18 mouse cellular contexts compared by ENCODE assay signal in genomic region chr2:72546476-72546875, GRCm38 (mm10).
DNase-seq lines count a peak whose midpoint lies in the region; ATAC-seq and TF ChIP-seq lines count a peak whose summit lies in the region.
"Had no signal": no experiment of that assay in that cellular context is flagged by ENCODE, and none has a peak within 500 bp of the region (broad histone marks: within the 10 kb centered on the region; RNA-seq: fewer than 3 reads in every experiment).

No protein-coding gene starts in this region.

- no peak overlapping the region for H3K9ac ChIP-seq in heart, embryonic 14.5 days (ENCODE audit: low read length)
- H3K9ac ChIP-seq in lung, embryonic 16.5 days (ENCODE audit: low read length) = no peak overlapping the region
- H3K9ac ChIP-seq: hindbrain, embryonic 12.5 days; liver, embryonic 13.5 days; midbrain, embryonic 13.5 days had no signal

- WGBS in heart, embryonic 14.5 days = 59% methylated on average over 5 of the region's 5 CpGs
- WGBS in lung, embryonic 16.5 days = 45% methylated on average over 5 of the region's 5 CpGs
- 29% methylated on average over 5 of the region's 5 CpGs for WGBS in lung, adult 2 months
- WGBS in forebrain, embryonic 10.5 days = 92% methylated on average over 5 of the region's 5 CpGs

- H3K9me3 ChIP-seq in heart, embryonic 14.5 days (ENCODE audit: control insufficient read depth, low read length) = no peaks in the 10 kb centered on the region
- H3K9me3 ChIP-seq in lung, embryonic 16.5 days (ENCODE audit: control insufficient read depth, low read length) = no peaks in the 10 kb centered on the region
- no peaks in the 10 kb centered on the region for H3K9me3 ChIP-seq in forebrain, embryonic 10.5 days
- H3K9me3 ChIP-seq: hindbrain, embryonic 12.5 days; liver, embryonic 13.5 days; midbrain, embryonic 13.5 days had no signal

- H3K4me1 ChIP-seq in heart, embryonic 14.5 days (ENCODE audit: control insufficient read depth in 2 of 2, insufficient read depth in 2 of 2, low read length in 2 of 2) = peaks cover 2 to 22% of the 10 kb centered on the region in 2 experiments; a peak in 3 of 4 replicates
- peaks cover 15% of the 10 kb centered on the region for H3K4me1 ChIP-seq in lung, embryonic 16.5 days (replicated peaks; ENCODE audit: control insufficient read depth, insufficient read depth, low read length)
- H3K4me1 ChIP-seq in lung, adult 2 months (ENCODE audit: control insufficient read depth, insufficient read depth, low read length) = peaks cover 4% of the 10 kb centered on the region
- H3K4me1 ChIP-seq in forebrain, embryonic 10.5 days = no peaks in the 10 kb centered on the region; the same call in 1 of the 2 replicates
- H3K4me1 ChIP-seq: hindbrain, embryonic 12.5 days; liver, embryonic 13.5 days; midbrain, embryonic 13.5 days had no signal

- TF ChIP-seq CTCF in lung, adult 2 months (IDR thresholded peaks at IDR 0.05; ENCODE audit: insufficient read depth, low read length) = no peak

- H3K36me3 ChIP-seq in heart, embryonic 14.5 days (ENCODE audit: control insufficient read depth, insufficient read depth, low read length) = no peaks in the 10 kb centered on the region
- H3K36me3 ChIP-seq in lung, embryonic 16.5 days (ENCODE audit: control insufficient read depth, insufficient read depth, low read length) = no peaks in the 10 kb centered on the region
- no peaks in the 10 kb centered on the region for H3K36me3 ChIP-seq in forebrain, embryonic 10.5 days (replicated peaks)
- H3K36me3 ChIP-seq: hindbrain, embryonic 12.5 days; liver, embryonic 13.5 days; midbrain, embryonic 13.5 days had no signal

- TF ChIP-seq POLR2A in lung, adult 2 months (IDR thresholded peaks at IDR 0.05; ENCODE audit: borderline replicate concordance, extremely low read depth, low read depth, low read length) = no peak

- no peak overlapping the region for H3K4me3 ChIP-seq in heart, embryonic 14.5 days (ENCODE audit: control insufficient read depth in 1 of 2, insufficient read depth in 1 of 2, low read depth in 1 of 2, low read length in 2 of 2)
- no peak overlapping the region for H3K4me3 ChIP-seq in lung, embryonic 16.5 days (ENCODE audit: low read length)
- no peak overlapping the region for H3K4me3 ChIP-seq in lung, adult 2 months (replicated peaks; ENCODE audit: extremely low read depth, low read depth, low read length)
- no peak overlapping the region for H3K4me3 ChIP-seq in forebrain, embryonic 10.5 days
- H3K4me3 ChIP-seq: hindbrain, embryonic 12.5 days; layer of hippocampus, adult 2 months; liver, embryonic 13.5 days; midbrain, embryonic 13.5 days had no signal

- peak overlapping the region; percentile 13; the same call in 1 of the 2 replicates for H3K4me2 ChIP-seq in heart, embryonic 14.5 days (ENCODE audit: low read length)
- peak overlapping the region; percentile 14; the same call in 1 of the 2 replicates for H3K4me2 ChIP-seq in lung, embryonic 16.5 days (ENCODE audit: low read depth, low read length)
- H3K4me2 ChIP-seq: hindbrain, embryonic 12.5 days; liver, embryonic 13.5 days; midbrain, embryonic 13.5 days had no signal

- no peaks in the 10 kb centered on the region for H3K27me3 ChIP-seq in heart, embryonic 14.5 days (ENCODE audit: control insufficient read depth, insufficient read depth, low read length)
- H3K27me3 ChIP-seq in lung, embryonic 16.5 days (ENCODE audit: control insufficient read depth, insufficient read depth, low read depth, low read length) = no peaks in the 10 kb centered on the region
- H3K27me3 ChIP-seq in forebrain, embryonic 10.5 days (ENCODE audit: poor library complexity, severe bottlenecking) = 0 out of 2 replicates have a peak, but pooled peaks cover 19% of the 10 kb centered on the region

- no peak for DNase-seq in heart, adult 18-20 months
- no peak for DNase-seq in lung, adult 2 months
- DNase-seq in kidney, postnatal 10 days = peak; percentile 56
- no peak for DNase-seq in B cell, adult 2 months
- DNase-seq in adrenal gland, adult (ENCODE audit: inconsistent age in 2 of 2, low spot score in 1 of 2) = no peak
- DNase-seq in forebrain, embryonic 10.5 days (ENCODE audit: extremely low spot score, low spot score) = no peak
- DNase-seq: cerebellum, postnatal 10 days; embryo, embryonic 11 days; gastrocnemius, postnatal 36 days; liver, embryonic 13.5 days; right cerebral cortex, postnatal 14 days had no signal

- no peak for ATAC-seq in heart, embryonic 14.5 days (ENCODE audit: insufficient number of reproducible peaks, insufficient read depth, low FRiP score, low read depth)
- peak; percentile 59; the same call in 1 of the 2 replicates for ATAC-seq in lung, embryonic 16.5 days (ENCODE audit: low read depth)
- ATAC-seq: forebrain, embryonic 14.5 days; midbrain, embryonic 13.5 days had no signal

- H3K27ac ChIP-seq in heart, embryonic 14.5 days (replicated peaks in 1 of 2; ENCODE audit: control insufficient read depth in 1 of 2, insufficient read depth in 1 of 2, low read depth in 2 of 2, low read length in 2 of 2) = peak overlapping the region; percentile 52 to 79; a peak in 3 of 4 replicates
- H3K27ac ChIP-seq in lung, embryonic 16.5 days (ENCODE audit: low read length) = peak overlapping the region; percentile 70
- H3K27ac ChIP-seq in forebrain, embryonic 10.5 days = no peak overlapping the region
- H3K27ac ChIP-seq: hindbrain, embryonic 12.5 days; layer of hippocampus, adult 2 months; liver, embryonic 13.5 days; midbrain, embryonic 13.5 days; stomach, postnatal 0 days had no signal
